Mouse (Mus musculus): Measurements from ENCODE around the gene Ankrd36. TPM values are rescaled to one million over a fixed set of nuclear protein-coding genes. Genes with fewer than 3 reads are reported as not detected.

Gene Ankrd36
- polyA plus RNA-seq, 1 experiment, result not detected

- TF ChIP-seq POLR2A (IDR thresholded peaks at IDR 0.05; ENCODE audit: borderline replicate concordance, extremely low read depth, insufficient read depth, insufficient read length, poor library complexity, severe bottlenecking), result no peak
- TF ChIP-seq CTCF (IDR thresholded peaks at IDR 0.05; ENCODE audit: borderline replicate concordance, extremely low read depth, insufficient read depth, insufficient read length), result no peak
- DNase-seq (ENCODE audit: low read depth), result no peak
Measured at GRCm38 (mm10) chr11:5551931-5552330, 17.6 kb upstream of the Ankrd36 start.

- no peak for DNase-seq (ENCODE audit: low read depth)
- no peak for TF ChIP-seq POLR2A (IDR thresholded peaks at IDR 0.05; ENCODE audit: borderline replicate concordance, extremely low read depth, insufficient read depth, insufficient read length, poor library complexity, severe bottlenecking)
- TF ChIP-seq CTCF (IDR thresholded peaks at IDR 0.05; ENCODE audit: borderline replicate concordance, extremely low read depth, insufficient read depth, insufficient read length), result no peak
Measured at GRCm38 (mm10) chr11:5560273-5560672, 9.2 kb upstream of the Ankrd36 start.

GRCm38 (mm10) chr11:5562625-5563268, 6.7 kb upstream of the Ankrd36 start:
- TF ChIP-seq POLR2A (IDR thresholded peaks at IDR 0.05; ENCODE audit: borderline replicate concordance, extremely low read depth, insufficient read depth, insufficient read length, poor library complexity, severe bottlenecking), result no peak
- peak; percentile 31; the same call in 1 of the 2 replicates for TF ChIP-seq CTCF (IDR thresholded peaks at IDR 0.05; ENCODE audit: borderline replicate concordance, extremely low read depth, insufficient read depth, insufficient read length)

GRCm38 (mm10) chr11:5563898-5564297, 5.6 kb upstream of the Ankrd36 start:
- no peak for TF ChIP-seq POLR2A (IDR thresholded peaks at IDR 0.05; ENCODE audit: borderline replicate concordance, extremely low read depth, insufficient read depth, insufficient read length, poor library complexity, severe bottlenecking)
- no peak for TF ChIP-seq CTCF (IDR thresholded peaks at IDR 0.05; ENCODE audit: borderline replicate concordance, extremely low read depth, insufficient read depth, insufficient read length)
- no peak for DNase-seq (ENCODE audit: low read depth)

More at GRCm38 (mm10) chr11:5562625-5563268, 6.7 kb upstream of the Ankrd36 start:
- DNase-seq (ENCODE audit: low read depth), result peak; percentile 77

- no peak for DNase-seq (ENCODE audit: low read depth)
- TF ChIP-seq POLR2A (IDR thresholded peaks at IDR 0.05; ENCODE audit: borderline replicate concordance, extremely low read depth, insufficient read depth, insufficient read length, poor library complexity, severe bottlenecking) (no peak), CTCF (IDR thresholded peaks at IDR 0.05; ENCODE audit: borderline replicate concordance, extremely low read depth, insufficient read depth, insufficient read length) (no peak)
Measured at GRCm38 (mm10) chr11:5565596-5565995, 3.9 kb upstream of the Ankrd36 start.

GRCm38 (mm10) chr11:5566506-5566905, 3.0 kb upstream of the Ankrd36 start:
- no peak for DNase-seq (ENCODE audit: low read depth)
- no peak for TF ChIP-seq POLR2A (IDR thresholded peaks at IDR 0.05; ENCODE audit: borderline replicate concordance, extremely low read depth, insufficient read depth, insufficient read length, poor library complexity, severe bottlenecking)
- no peak for TF ChIP-seq CTCF (IDR thresholded peaks at IDR 0.05; ENCODE audit: borderline replicate concordance, extremely low read depth, insufficient read depth, insufficient read length)

GRCm38 (mm10) chr11:5567654-5568053, 1.8 kb upstream of the Ankrd36 start:
- DNase-seq (ENCODE audit: low read depth), result no peak
- TF ChIP-seq CTCF (IDR thresholded peaks at IDR 0.05; ENCODE audit: borderline replicate concordance, extremely low read depth, insufficient read depth, insufficient read length) (no peak), POLR2A (IDR thresholded peaks at IDR 0.05; ENCODE audit: borderline replicate concordance, extremely low read depth, insufficient read depth, insufficient read length, poor library complexity, severe bottlenecking) (no peak)

- TF ChIP-seq CTCF (IDR thresholded peaks at IDR 0.05; ENCODE audit: borderline replicate concordance, extremely low read depth, insufficient read depth, insufficient read length), result no peak
- no peak for TF ChIP-seq POLR2A (IDR thresholded peaks at IDR 0.05; ENCODE audit: borderline replicate concordance, extremely low read depth, insufficient read depth, insufficient read length, poor library complexity, severe bottlenecking)
Measured at GRCm38 (mm10) chr11:5568082-5568481, 1.4 kb upstream of the Ankrd36 start.

GRCm38 (mm10) chr11:5571856-5572255, 2.4 kb downstream of the Ankrd36 start:
- DNase-seq (ENCODE audit: low read depth), result no peak
- TF ChIP-seq POLR2A (IDR thresholded peaks at IDR 0.05; ENCODE audit: borderline replicate concordance, extremely low read depth, insufficient read depth, insufficient read length, poor library complexity, severe bottlenecking) (no peak), CTCF (IDR thresholded peaks at IDR 0.05; ENCODE audit: borderline replicate concordance, extremely low read depth, insufficient read depth, insufficient read length) (no peak)

More at GRCm38 (mm10) chr11:5568082-5568481, 1.4 kb upstream of the Ankrd36 start:
- DNase-seq (ENCODE audit: low read depth), result no peak

GRCm38 (mm10) chr11:5573821-5574220, 4.3 kb downstream of the Ankrd36 start:
- no peak for DNase-seq (ENCODE audit: low read depth)
- TF ChIP-seq POLR2A (IDR thresholded peaks at IDR 0.05; ENCODE audit: borderline replicate concordance, extremely low read depth, insufficient read depth, insufficient read length, poor library complexity, severe bottlenecking), result no peak
- no peak for TF ChIP-seq CTCF (IDR thresholded peaks at IDR 0.05; ENCODE audit: borderline replicate concordance, extremely low read depth, insufficient read depth, insufficient read length)

GRCm38 (mm10) chr11:5575046-5575445, 5.6 kb downstream of the Ankrd36 start:
- no peak for TF ChIP-seq CTCF (IDR thresholded peaks at IDR 0.05; ENCODE audit: borderline replicate concordance, extremely low read depth, insufficient read depth, insufficient read length)
- no peak for TF ChIP-seq POLR2A (IDR thresholded peaks at IDR 0.05; ENCODE audit: borderline replicate concordance, extremely low read depth, insufficient read depth, insufficient read length, poor library complexity, severe bottlenecking)
- no peak for DNase-seq (ENCODE audit: low read depth)

- TF ChIP-seq POLR2A (IDR thresholded peaks at IDR 0.05; ENCODE audit: borderline replicate concordance, extremely low read depth, insufficient read depth, insufficient read length, poor library complexity, severe bottlenecking) (no peak), CTCF (IDR thresholded peaks at IDR 0.05; ENCODE audit: borderline replicate concordance, extremely low read depth, insufficient read depth, insufficient read length) (no peak)
- DNase-seq (ENCODE audit: low read depth), result peak; percentile 79
Measured at GRCm38 (mm10) chr11:5592336-5592735, 22.9 kb downstream of the Ankrd36 start.

Data from brain, embryonic 14.5 days (tissue).